Comparison of ENCODE assay signal across 8 mouse cellular contexts in genomic region chr8:111991278-111991677, GRCm38 (mm10). TPM values are rescaled to one million over a fixed set of nuclear protein-coding genes. Genes with fewer than 3 reads are reported as not detected.
DNase-seq lines count a peak whose midpoint lies in the region; ATAC-seq and TF ChIP-seq lines count a peak whose summit lies in the region.

No protein-coding gene starts in this region.

- H3K27ac ChIP-seq in layer of hippocampus, adult 2 months: peak overlapping the region; percentile 90
- H3K27ac ChIP-seq in embryonic facial prominence, embryonic 11.5 days (replicated peaks; ENCODE audit: low read depth, low read length): no peak overlapping the region
- no peak overlapping the region for H3K27ac ChIP-seq in intestine, embryonic 15.5 days

- no peak for TF ChIP-seq POLR2A in myocyte (IDR thresholded peaks at IDR 0.05; ENCODE audit: insufficient read length, low read depth)

- peaks cover 5% of the 10 kb centered on the region for H3K79me2 ChIP-seq in myocyte (ENCODE audit: control insufficient read depth, insufficient read depth)

- H3K27me3 ChIP-seq in embryonic facial prominence, embryonic 11.5 days (ENCODE audit: control insufficient read depth, insufficient read depth, low read length): no peaks in the 10 kb centered on the region
- H3K27me3 ChIP-seq in intestine, embryonic 15.5 days (replicated peaks): no peaks in the 10 kb centered on the region
- no peaks in the 10 kb centered on the region for H3K27me3 ChIP-seq in myocyte (ENCODE audit: control insufficient read depth, insufficient read depth, insufficient read length)

- H3K4me2 ChIP-seq in embryonic facial prominence, embryonic 11.5 days (ENCODE audit: low read depth, low read length): peak overlapping the region; percentile 64
- peak overlapping the region; percentile 63 for H3K4me2 ChIP-seq in intestine, embryonic 15.5 days (replicated peaks)
- peak overlapping the region; percentile 73 for H3K4me2 ChIP-seq in myocyte (ENCODE audit: low read depth)

- no peak for DNase-seq in layer of hippocampus, adult 2 months (ENCODE audit: low spot score in 2 of 2)
- no peak for DNase-seq in layer of hippocampus, adult 9-11 months
- DNase-seq in embryonic facial prominence, embryonic 11.5 days (ENCODE audit: low spot score): no peak
- DNase-seq in layer of hippocampus, postnatal 36 days: no peak
- no peak for DNase-seq in right cerebral cortex, postnatal 4 days
- no peak for DNase-seq in cerebellum, adult 11 months

- peak overlapping the region; percentile 92 for H3K4me3 ChIP-seq in layer of hippocampus, adult 2 months
- peak overlapping the region; percentile 78 for H3K4me3 ChIP-seq in embryonic facial prominence, embryonic 11.5 days (ENCODE audit: low read depth, low read length)
- H3K4me3 ChIP-seq in intestine, embryonic 15.5 days (replicated peaks): peak overlapping the region; percentile 82
- H3K4me3 ChIP-seq in myocyte: peak overlapping the region; percentile 72

- H3K9me3 ChIP-seq in embryonic facial prominence, embryonic 11.5 days (replicated peaks; ENCODE audit: control insufficient read depth, low read length): no peaks in the 10 kb centered on the region
- no peaks in the 10 kb centered on the region for H3K9me3 ChIP-seq in intestine, embryonic 15.5 days

- 70% methylated on average over 8 of the region's 8 CpGs for WGBS in embryonic facial prominence, embryonic 11.5 days
- 59% methylated on average over 8 of the region's 8 CpGs for WGBS in intestine, embryonic 15.5 days

- peaks cover 6% of the 10 kb centered on the region for H3K36me3 ChIP-seq in embryonic facial prominence, embryonic 11.5 days (replicated peaks; ENCODE audit: control insufficient read depth, insufficient read depth, low read depth, low read length)
- peaks cover 19% of the 10 kb centered on the region for H3K36me3 ChIP-seq in intestine, embryonic 15.5 days
- H3K36me3 ChIP-seq in myocyte (ENCODE audit: control insufficient read depth, insufficient read depth): peaks cover 14% of the 10 kb centered on the region

- H3K9ac ChIP-seq in embryonic facial prominence, embryonic 11.5 days (replicated peaks; ENCODE audit: low read length): peak overlapping the region; percentile 86
- H3K9ac ChIP-seq in intestine, embryonic 15.5 days: peak overlapping the region; percentile 78; the same call in 1 of the 2 replicates

- TF ChIP-seq CTCF in layer of hippocampus, adult 2 months (conservative IDR thresholded peaks at IDR 0.05): no peak

- peak overlapping the region; percentile 9 for H3ac ChIP-seq in myocyte (ENCODE audit: control insufficient read depth, insufficient read length)

- no peak for ATAC-seq in embryonic facial prominence, embryonic 11.5 days (replicated peaks; ENCODE audit: insufficient number of reproducible peaks, low FRiP score, low TSS enrichment, low read depth)
- ATAC-seq in intestine, embryonic 15.5 days: no peak

- no peaks in the 10 kb centered on the region for H3K4me1 ChIP-seq in embryonic facial prominence, embryonic 11.5 days (ENCODE audit: control insufficient read depth, insufficient read depth, low read length)
- 0 out of 2 replicates have a peak, but pooled peaks cover 3% of the 10 kb centered on the region for H3K4me1 ChIP-seq in intestine, embryonic 15.5 days (replicated peaks)

TF ChIP-seq in myocyte, 11 proteins besides CTCF, POLR2A, EP300 and RAD21:
- no peak for TF ChIP-seq MAX (IDR thresholded peaks at IDR 0.05; ENCODE audit: low read depth)
- no peak for TF ChIP-seq TCF3 (IDR thresholded peaks at IDR 0.05; ENCODE audit: insufficient read length, low read depth)
- TF ChIP-seq USF1 (IDR thresholded peaks at IDR 0.05; ENCODE audit: low read depth): no peak
- TF ChIP-seq REST (IDR thresholded peaks at IDR 0.05; ENCODE audit: insufficient read depth, insufficient read length): no peak
- no peak for TF ChIP-seq CEBPB (IDR thresholded peaks at IDR 0.05; ENCODE audit: insufficient read depth, poor library complexity, severe bottlenecking)
- TF ChIP-seq MYOG (IDR thresholded peaks at IDR 0.05; ENCODE audit: control insufficient read depth in 1 of 3, insufficient read depth in 1 of 3, insufficient read length in 2 of 3, low read depth in 2 of 3): no peak
- TF ChIP-seq E2F4 (IDR thresholded peaks at IDR 0.05; ENCODE audit: insufficient read depth): no peak
- no peak for TF ChIP-seq MYOD1 (IDR thresholded peaks at IDR 0.05; ENCODE audit: control insufficient read depth in 1 of 3, insufficient read length in 2 of 3, low read depth in 2 of 3)
- no peak for TF ChIP-seq POLR2AphosphoS2 (IDR thresholded peaks at IDR 0.05; ENCODE audit: insufficient read length, low read depth)
- TF ChIP-seq SRF (IDR thresholded peaks at IDR 0.05; ENCODE audit: control insufficient read depth, insufficient read length, low read depth): no peak
- TF ChIP-seq TCF12 (IDR thresholded peaks at IDR 0.05; ENCODE audit: insufficient read depth, poor library complexity, severe bottlenecking): no peak

RNA-seq across cellular contexts. Expression of gene Adat1, which starts 0.8 kb away (rescaled TPM):
- 1 to 10 TPM; 6.9 TPM for total RNA-seq in layer of hippocampus, adult 2 months (2021)
- polyA plus RNA-seq in embryonic facial prominence, embryonic 11.5 days (2014; fragmentation: Nextera tagmentation; extraction: Ambion mirVana): 8.7 and 10.7 TPM in 2 replicates
- polyA plus RNA-seq in intestine, embryonic 15.5 days (2015; fragmentation: Nextera tagmentation; extraction: Ambion mirVana): 7.7 and 8.3 TPM in 2 replicates
- 2.8 TPM for polyA plus RNA-seq in myocyte (2012; fragmentation: generic; extraction: Trizol)
- total RNA-seq in layer of hippocampus, postnatal 36 days (2021): 1 to 10 TPM; 6.7 to 7.3 TPM

RNA-seq across cellular contexts. Expression of gene Kars, which starts 19.8 kb away (rescaled TPM):
- 10 to 100 TPM; 76.7 to 78.4 TPM for total RNA-seq in layer of hippocampus, adult 2 months (2021)
- polyA plus RNA-seq in embryonic facial prominence, embryonic 11.5 days (2014; fragmentation: Nextera tagmentation; extraction: Ambion mirVana): 284 and 309 TPM in 2 replicates
- 181 and 195 TPM in 2 replicates for polyA plus RNA-seq in intestine, embryonic 15.5 days (2015; fragmentation: Nextera tagmentation; extraction: Ambion mirVana)
- polyA plus RNA-seq in myocyte (2012; fragmentation: generic; extraction: Trizol): 199 TPM
- 10 to 100 TPM; 74.8 to 79.1 TPM for total RNA-seq in layer of hippocampus, postnatal 36 days (2021)

RNA-seq across cellular contexts. Expression of gene Terf2ip, which starts 19.9 kb away (rescaled TPM):
- total RNA-seq in layer of hippocampus, adult 2 months (2021): 10 to 100 TPM; 42.8 to 45.2 TPM
- 21.3 and 23.9 TPM in 2 replicates for polyA plus RNA-seq in embryonic facial prominence, embryonic 11.5 days (2014; fragmentation: Nextera tagmentation; extraction: Ambion mirVana)
- 18.2 and 19.0 TPM in 2 replicates for polyA plus RNA-seq in intestine, embryonic 15.5 days (2015; fragmentation: Nextera tagmentation; extraction: Ambion mirVana)
- polyA plus RNA-seq in myocyte (2012; fragmentation: generic; extraction: Trizol): 6.8 TPM
- total RNA-seq in layer of hippocampus, postnatal 36 days (2021): 10 to 100 TPM; 40.0 to 41.8 TPM

RNA-seq across cellular contexts. Expression of gene Gm6793, which starts 23.6 kb away (rescaled TPM):
- total RNA-seq in layer of hippocampus, adult 2 months (2021): not detected
- polyA plus RNA-seq in embryonic facial prominence, embryonic 11.5 days (2014; fragmentation: Nextera tagmentation; extraction: Ambion mirVana): 0.31 and 0.67 TPM in 2 replicates
- polyA plus RNA-seq in intestine, embryonic 15.5 days (2015; fragmentation: Nextera tagmentation; extraction: Ambion mirVana): 0.57 and 0.63 TPM in 2 replicates
- polyA plus RNA-seq in myocyte (2012; fragmentation: generic; extraction: Trizol): 0.23 TPM
- total RNA-seq in layer of hippocampus, postnatal 36 days (2021): not detected

RNA-seq across cellular contexts. Expression of gene Gabarapl2, which starts 50.8 kb away (rescaled TPM):
- total RNA-seq in layer of hippocampus, adult 2 months (2021): 100 to 1,000 TPM; 208 to 225 TPM
- polyA plus RNA-seq in embryonic facial prominence, embryonic 11.5 days (2014; fragmentation: Nextera tagmentation; extraction: Ambion mirVana): 222 and 230 TPM in 2 replicates
- polyA plus RNA-seq in intestine, embryonic 15.5 days (2015; fragmentation: Nextera tagmentation; extraction: Ambion mirVana): 194 and 215 TPM in 2 replicates
- polyA plus RNA-seq in myocyte (2012; fragmentation: generic; extraction: Trizol): 64.5 TPM
- total RNA-seq in layer of hippocampus, postnatal 36 days (2021): 100 to 1,000 TPM; 219 to 235 TPM
